Mouse (Mus musculus) splenic B cell, adult 2 months (primary cell): ENCODE results near the gene Man1b1.
A peak's percentile ranks its signal among the peaks of the same experiment; 100 is the strongest.

Experiments
- DNase-seq: peaks from one replicate; pipeline ENCODE4 v3.0.0-alpha.2; 2011; ENCODE audit warnings: low read depth, low spot score
- H3K27me3 ChIP-seq: 2 replicates; pipeline ENCODE4 v1.6.1; 2012; ENCODE audit warnings: mild to moderate bottlenecking, low read length, moderate library complexity, mixed read lengths; ENCODE audit not compliant: control insufficient read depth, poor library complexity, insufficient read depth, severe bottlenecking
- H3K36me3 ChIP-seq: 2 replicates; pipeline ENCODE4 v1.6.1; 2012; ENCODE audit warnings: mild to moderate bottlenecking, low read length, moderate library complexity, mixed read lengths; ENCODE audit not compliant: control insufficient read depth, poor library complexity, insufficient read depth, severe bottlenecking

Man1b1 gene

GRCm38 (mm10) chr2:25332286-25333160, at the start of gene Man1b1:
Man1b1 (plus strand) TSS chr2:25332338.
- DNase-seq, result peak; percentile 100
- no peaks in the 10 kb centered on the region for H3K27me3 ChIP-seq
- peaks cover 3% of the 10 kb centered on the region for H3K36me3 ChIP-seq

DNA sequence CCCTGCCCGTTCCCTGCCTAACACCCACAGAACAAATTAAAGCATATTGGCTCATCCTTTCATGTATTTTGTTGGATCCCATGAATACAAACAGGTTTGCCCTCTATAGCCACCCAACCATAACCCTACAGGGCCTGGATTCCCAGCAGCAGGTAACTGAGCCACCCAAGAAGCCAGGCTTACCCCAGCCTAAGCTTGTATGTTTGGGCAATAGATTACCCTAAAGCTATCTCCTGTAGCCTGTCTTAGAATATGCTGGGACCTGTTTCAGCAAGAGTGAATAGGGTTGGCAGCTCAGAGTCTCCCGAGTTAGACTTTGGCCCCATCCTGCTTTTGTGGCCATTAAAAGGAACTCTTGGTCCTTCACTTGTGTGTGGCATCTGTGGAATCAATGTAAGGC, 46.6 kb upstream of the Man1b1 start:
- Histone ChIP-seq H3K27me3 (no peaks in the 10 kb centered on the region), H3K36me3 (peaks cover 14% of the 10 kb centered on the region)
- no peak for DNase-seq

DNA sequence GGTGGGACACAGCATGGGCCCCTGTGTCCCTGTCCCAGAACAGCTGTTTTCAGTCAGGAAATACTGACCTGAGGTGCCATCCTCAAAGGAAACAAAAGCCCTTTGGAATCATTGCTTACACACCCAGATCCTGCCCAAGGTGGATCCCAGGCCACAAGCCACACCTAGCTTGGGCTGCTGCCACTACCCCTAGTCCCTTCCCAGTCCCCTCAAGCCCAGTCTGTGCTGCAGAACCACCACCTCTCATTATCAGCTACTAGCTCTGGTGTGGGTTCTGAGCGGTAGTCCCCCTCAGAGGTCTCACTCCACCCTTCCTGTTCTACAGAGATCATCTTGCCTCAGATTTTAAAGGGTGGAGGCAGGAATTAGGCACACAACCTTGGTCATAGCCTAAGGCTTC, 45.8 kb upstream of the Man1b1 start:
- Histone ChIP-seq H3K27me3 (no peaks in the 10 kb centered on the region), H3K36me3 (peaks cover 11% of the 10 kb centered on the region)
- no peak for DNase-seq

DNA sequence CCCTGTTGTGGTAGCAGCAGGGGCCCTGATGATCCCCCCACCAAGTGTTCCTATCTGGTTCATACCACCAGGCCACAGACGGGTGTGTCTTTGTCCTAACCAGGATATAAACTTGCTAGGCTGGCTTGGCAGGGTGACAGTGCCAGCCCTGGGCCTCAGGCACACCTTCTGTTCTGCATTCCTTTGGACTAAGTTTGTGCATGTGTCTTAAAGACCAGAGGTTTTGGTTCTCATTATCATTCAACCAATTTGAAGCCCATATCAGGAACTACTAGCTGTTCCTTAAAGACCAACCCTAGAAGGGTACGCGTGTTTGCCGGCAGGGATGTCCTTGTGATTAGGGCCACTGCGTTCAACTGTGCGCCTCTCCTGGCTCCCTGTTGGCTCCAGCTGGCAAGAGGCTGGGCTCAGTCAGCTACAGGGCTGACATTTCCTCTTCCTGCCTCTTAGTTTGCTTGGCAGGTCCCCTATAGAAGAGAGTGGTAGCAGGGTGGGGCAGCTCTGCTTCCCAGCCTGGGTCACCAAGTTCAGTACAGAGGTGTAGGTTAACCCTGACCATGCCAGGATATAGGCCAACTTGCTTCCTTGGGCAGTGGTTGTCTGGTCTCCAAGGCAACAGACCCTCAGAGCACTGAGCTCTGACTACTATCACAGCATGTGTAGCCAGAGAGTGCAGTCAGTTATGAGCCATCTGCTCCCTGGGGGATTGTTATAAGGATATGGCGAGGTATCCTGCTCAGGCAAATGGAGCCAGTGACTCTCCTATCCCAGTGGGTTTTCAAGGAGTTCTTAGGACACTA, 45.1 kb upstream of the Man1b1 start:
- H3K27me3 ChIP-seq, result no peaks in the 10 kb centered on the region
- H3K36me3 ChIP-seq, result peaks cover 7% of the 10 kb centered on the region
- no peak for DNase-seq

DNA sequence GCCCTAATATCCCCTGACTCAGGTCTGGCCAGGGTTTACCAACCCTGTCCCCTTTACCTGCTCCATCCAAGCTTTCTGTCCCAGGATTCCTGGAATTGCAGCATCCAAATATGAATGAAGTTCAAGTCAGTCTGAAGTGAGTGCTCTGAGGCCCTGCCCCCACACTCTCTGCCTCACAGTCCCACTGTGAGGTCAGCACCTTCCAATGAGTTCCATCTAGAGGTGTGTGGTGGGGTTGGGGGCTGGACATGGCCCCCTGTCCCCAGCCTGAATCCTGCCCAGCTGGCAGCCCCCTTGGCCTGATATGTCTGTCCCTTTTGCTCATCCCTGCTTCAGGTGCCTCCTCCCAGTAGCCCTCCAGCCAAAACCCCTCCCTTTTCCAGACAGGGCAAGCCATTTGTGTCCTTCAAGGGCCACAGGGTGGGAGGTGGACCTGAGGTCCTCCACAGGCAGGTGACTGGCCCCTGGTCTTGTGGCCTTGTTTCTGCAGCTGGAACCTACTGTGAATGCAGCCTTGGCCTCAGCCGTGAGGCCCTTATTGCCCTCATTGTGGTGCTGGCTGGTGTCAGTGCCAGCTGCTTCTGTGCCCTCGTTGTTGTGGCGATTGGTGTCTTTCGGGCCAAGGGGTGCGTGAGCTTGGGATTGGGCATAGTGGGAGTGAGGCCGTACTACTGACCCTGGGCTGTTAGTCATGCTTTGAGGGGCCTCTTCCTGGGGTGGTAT, 44.0 kb upstream of the Man1b1 start, which contains the start of gene Tmem210:
Gene Tmem210, plus strand, starts transcription at position 219 of the 723 bp plus-strand sequence.
- Histone ChIP-seq H3K27me3 (no peaks in the 10 kb centered on the region), H3K36me3 (peaks cover 4% of the 10 kb centered on the region)

DNA sequence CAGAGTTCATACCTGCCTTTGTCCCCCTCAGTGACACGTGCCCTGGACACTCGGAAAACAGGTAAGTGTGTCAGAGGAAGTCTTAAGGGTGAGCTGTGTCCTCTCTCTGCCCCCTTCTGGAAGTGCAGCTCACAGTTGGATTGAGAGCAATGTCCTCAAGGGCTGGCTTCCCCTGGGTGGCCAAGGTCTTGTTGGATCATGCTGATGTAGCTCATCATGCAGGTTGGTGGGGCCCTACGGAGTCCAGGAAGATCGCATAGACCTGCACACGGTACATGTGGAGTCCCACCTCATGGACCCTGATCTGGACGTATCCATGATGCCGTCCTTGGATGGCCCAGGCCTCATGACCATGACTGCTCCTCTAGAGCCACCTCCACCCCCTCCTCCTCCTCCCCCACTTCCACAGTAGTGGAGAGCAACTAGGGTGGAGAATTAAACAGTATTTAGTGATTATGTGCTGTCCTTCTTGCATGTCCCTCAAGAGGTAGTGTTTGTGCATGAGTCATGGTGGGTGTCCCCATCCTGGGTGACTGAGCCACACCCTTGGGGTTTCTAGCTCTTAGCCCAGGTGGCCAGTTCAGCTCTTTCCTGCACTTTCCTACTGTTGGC, 43.3 kb upstream of the Man1b1 start:
- Histone ChIP-seq H3K27me3 (no peaks in the 10 kb centered on the region), H3K36me3 (peaks cover 4% of the 10 kb centered on the region)
- no peak for DNase-seq

More for the DNA sequence above, 44.0 kb upstream of the Man1b1 start, which contains the start of gene Tmem210:
- no peak for DNase-seq

- Histone ChIP-seq H3K27me3 (no peaks in the 10 kb centered on the region), H3K36me3 (peaks cover 4% of the 10 kb centered on the region)
- DNase-seq, result no peak
Measured at GRCm38 (mm10) chr2:25289651-25290050, 42.5 kb upstream of the Man1b1 start, which contains the start of gene Lrrc26. Lrrc26 (plus strand) TSS chr2:25289915.

GRCm38 (mm10) chr2:25290101-25290815, 41.9 kb upstream of the Man1b1 start:
- Histone ChIP-seq H3K27me3 (no peaks in the 10 kb centered on the region), H3K36me3 (peaks cover 2% of the 10 kb centered on the region; the same call in 1 of the 2 replicates)
- no peak for DNase-seq

DNA sequence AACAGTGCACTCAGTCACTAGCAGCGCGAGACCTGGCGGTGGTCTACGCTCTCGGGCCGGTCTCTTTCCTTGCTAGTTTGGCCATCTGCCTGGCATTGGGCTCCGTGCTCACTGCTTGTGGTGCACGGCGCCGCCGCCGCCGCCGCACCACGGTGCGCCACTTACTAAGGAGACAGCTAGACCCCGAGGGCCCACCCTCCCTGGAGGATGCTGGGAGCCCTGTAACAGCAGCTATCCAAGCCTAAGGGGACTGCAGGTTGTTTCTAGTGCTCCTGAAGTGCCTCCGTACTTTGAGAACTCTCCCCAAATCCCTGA, 41.4 kb upstream of the Man1b1 start:
- no peak for DNase-seq
- Histone ChIP-seq H3K27me3 (no peaks in the 10 kb centered on the region), H3K36me3 (no peaks in the 10 kb centered on the region; the same call in 1 of the 2 replicates)

GRCm38 (mm10) chr2:25291184-25292053, 40.7 kb upstream of the Man1b1 start:
- no peak for DNase-seq
- H3K36me3 ChIP-seq, result no peaks in the 10 kb centered on the region
- H3K27me3 ChIP-seq, result no peaks in the 10 kb centered on the region

DNA sequence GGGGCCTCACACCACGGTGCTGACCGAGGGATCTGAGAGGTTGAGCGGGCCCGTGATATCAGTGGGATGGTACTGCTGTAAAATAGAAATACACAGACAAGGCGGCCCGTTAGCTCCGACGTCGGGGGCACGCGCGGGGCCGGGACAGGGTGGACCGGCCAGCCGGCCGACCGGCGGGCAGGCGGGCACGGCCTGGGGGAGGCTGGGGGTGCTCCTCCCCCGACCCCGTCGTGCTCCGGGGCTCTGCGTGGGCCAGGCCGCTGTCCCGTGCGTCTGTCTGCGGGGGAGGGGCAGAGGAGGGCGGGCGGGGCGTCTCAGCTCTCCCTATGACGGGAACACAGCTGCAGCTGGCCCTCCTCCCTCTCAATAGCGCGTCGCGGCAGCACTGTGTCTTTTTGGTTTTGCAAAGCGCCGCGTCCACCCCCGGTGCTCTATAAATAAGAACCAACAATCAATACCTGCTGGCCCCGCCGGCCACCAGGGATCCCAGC, 40.0 kb upstream of the Man1b1 start:
- no peaks in the 10 kb centered on the region for H3K36me3 ChIP-seq
- DNase-seq, result peak; percentile 21
- no peaks in the 10 kb centered on the region for H3K27me3 ChIP-seq

- no peaks in the 10 kb centered on the region for H3K27me3 ChIP-seq
- peak; percentile 77 for DNase-seq
- H3K36me3 ChIP-seq, result no peaks in the 10 kb centered on the region
Measured at GRCm38 (mm10) chr2:25292856-25293255, 39.3 kb upstream of the Man1b1 start.

- Histone ChIP-seq H3K27me3 (no peaks in the 10 kb centered on the region), H3K36me3 (no peaks in the 10 kb centered on the region)
- DNase-seq, result no peak
Measured at GRCm38 (mm10) chr2:25293706-25294105, 38.4 kb upstream of the Man1b1 start.
